Mouse (Mus musculus) hindbrain, embryonic 16.5 days (tissue): ENCODE measurements at regions not wholly inside any gene's neighbourhood (a gene's known extent, or its start where the extent isn't known, plus 50 kb on each side); places are given as distances from the start of the nearest gene placed in this dataset.
A peak's percentile ranks its signal among the peaks of the same experiment; 100 is the strongest.

Experiments used
- ATAC-seq: fragments of 200-750 bp; cut with Nextera tagmentation; 2 replicates; pipeline ENCODE4 v1.8.0; 2017; ENCODE audit warnings: moderate TSS enrichment, moderate library complexity
- H3K27ac ChIP-seq: fragments of 300-500 bp; sonication (generic); 2 replicates; pipeline ENCODE4 v1.5.1; 2014; ENCODE audit warnings: low read depth, mild to moderate bottlenecking, control low read depth, low read length, moderate library complexity
- H3K27me3 ChIP-seq: fragments of 300-500 bp; sonication (generic); replicated peaks from 2 replicates; pipeline ENCODE4 v1.6.1; 2014; ENCODE audit warnings: low read length; ENCODE audit not compliant: control insufficient read depth, insufficient read depth
- H3K36me3 ChIP-seq: fragments of 300-500 bp; sonication (generic); 2 replicates; pipeline ENCODE4 v1.6.1; 2014; ENCODE audit warnings: mild to moderate bottlenecking, low read length, moderate library complexity, mixed read lengths; ENCODE audit not compliant: control insufficient read depth, insufficient read depth
- H3K4me1 ChIP-seq: fragments of 300-500 bp; sonication (generic); 2 replicates; pipeline ENCODE4 v1.6.1; 2014; ENCODE audit warnings: low read depth, low read length; ENCODE audit not compliant: control insufficient read depth, insufficient read depth
- H3K4me2 ChIP-seq: fragments of 300-500 bp; sonication (generic); 2 replicates; pipeline ENCODE4 v1.6.1; 2014; ENCODE audit warnings: mild to moderate bottlenecking, low read length, control low read depth, moderate library complexity
- H3K4me3 ChIP-seq: fragments of 300-500 bp; sonication (generic); 2 replicates; pipeline ENCODE4 v1.5.1; 2014; ENCODE audit warnings: mild to moderate bottlenecking, low read length, control low read depth, moderate library complexity
- H3K9ac ChIP-seq: fragments of 300-500 bp; sonication (generic); 2 replicates; pipeline ENCODE4 v1.6.1; 2014; ENCODE audit warnings: low read depth, mild to moderate bottlenecking, control low read depth, low read length, moderate library complexity
- H3K9me3 ChIP-seq: fragments of 300-500 bp; sonication (generic); 2 replicates; pipeline ENCODE4 v1.6.1; 2014; ENCODE audit warnings: mild to moderate bottlenecking, low read length, moderate library complexity; ENCODE audit not compliant: control insufficient read depth
- WGBS: fragments of 180-500 bp; shearing (Covaris S2); extraction: QIAGEN DNeasy Blood & Tissue Kit; methylation state at CpG from one replicate; pipeline ENCODE4 v1.1.7; 2014; 5-methylcytosine and 5-hydroxymethylcytosine counted together

GRCm38 (mm10) chr2:92678276-92678930, 78.9 kb downstream of the Chst1 start:
- Histone ChIP-seq H3K9ac (no peak overlapping the region), H3K4me1 (no peaks in the 10 kb centered on the region), H3K36me3 (no peaks in the 10 kb centered on the region), H3K27me3 (no peaks in the 10 kb centered on the region), H3K4me2 (no peak overlapping the region), H3K9me3 (no peaks in the 10 kb centered on the region), H3K4me3 (no peak overlapping the region), H3K27ac (no peak overlapping the region)
- ATAC-seq = no peak
- 73% methylated on average over 5 of the region's 5 CpGs for WGBS

- Histone ChIP-seq H3K36me3 (no peaks in the 10 kb centered on the region), H3K27ac (no peak overlapping the region), H3K9me3 (no peaks in the 10 kb centered on the region), H3K4me1 (no peaks in the 10 kb centered on the region), H3K9ac (no peak overlapping the region), H3K27me3 (no peaks in the 10 kb centered on the region), H3K4me3 (no peak overlapping the region), H3K4me2 (no peak overlapping the region)
- WGBS = 81% methylated on average over 3 of the region's 3 CpGs
- ATAC-seq = no peak
These were observed 79.6 kb downstream of the Chst1 start for GRCm38 (mm10) chr2:92678999-92679704.

- no peaks in the 10 kb centered on the region for H3K36me3 ChIP-seq
- no peak overlapping the region for H3K4me2 ChIP-seq
- no peak overlapping the region for H3K9ac ChIP-seq
- no peak for ATAC-seq
- WGBS = 94% methylated on average over 9 of the region's 9 CpGs
- no peaks in the 10 kb centered on the region for H3K9me3 ChIP-seq
- H3K27ac ChIP-seq = no peak overlapping the region
- no peaks in the 10 kb centered on the region for H3K27me3 ChIP-seq
- H3K4me1 ChIP-seq = no peaks in the 10 kb centered on the region
- no peak overlapping the region for H3K4me3 ChIP-seq
These were observed 82.7 kb downstream of the Chst1 start for GRCm38 (mm10) chr2:92682256-92682655.

- Histone ChIP-seq H3K9ac (no peak overlapping the region), H3K4me1 (peaks cover 2% of the 10 kb centered on the region; the same call in 1 of the 2 replicates), H3K27ac (no peak overlapping the region), H3K4me2 (no peak overlapping the region), H3K9me3 (no peaks in the 10 kb centered on the region), H3K36me3 (no peaks in the 10 kb centered on the region), H3K27me3 (no peaks in the 10 kb centered on the region), H3K4me3 (no peak overlapping the region)
- WGBS = 30% methylated on average over 1 of the region's 1 CpGs
- no peak for ATAC-seq
These were observed 88.2 kb downstream of the Chst1 start for GRCm38 (mm10) chr2:92687702-92688101.

GRCm38 (mm10) chr2:92689203-92689602, 89.7 kb downstream of the Chst1 start:
- Histone ChIP-seq H3K4me2 (no peak overlapping the region), H3K9ac (no peak overlapping the region), H3K36me3 (no peaks in the 10 kb centered on the region), H3K9me3 (no peaks in the 10 kb centered on the region), H3K4me3 (no peak overlapping the region), H3K27me3 (no peaks in the 10 kb centered on the region), H3K4me1 (peaks cover 2% of the 10 kb centered on the region; the same call in 1 of the 2 replicates), H3K27ac (peak overlapping the region; percentile 52; the same call in 1 of the 2 replicates)
- WGBS = 20% methylated on average over 2 of the region's 2 CpGs
- ATAC-seq = peak; percentile 80

- Histone ChIP-seq H3K27ac (no peak overlapping the region), H3K4me2 (no peak overlapping the region), H3K36me3 (no peaks in the 10 kb centered on the region), H3K27me3 (no peaks in the 10 kb centered on the region), H3K9ac (no peak overlapping the region), H3K4me3 (no peak overlapping the region), H3K9me3 (no peaks in the 10 kb centered on the region), H3K4me1 (peaks cover 2% of the 10 kb centered on the region; the same call in 1 of the 2 replicates)
- 77% methylated on average over 2 of the region's 2 CpGs for WGBS
- no peak for ATAC-seq
These were observed 90.8 kb downstream of the Chst1 start for GRCm38 (mm10) chr2:92690304-92690703.

GRCm38 (mm10) chr2:92691438-92691837, 91.9 kb downstream of the Chst1 start:
- Histone ChIP-seq H3K4me3 (no peak overlapping the region), H3K4me1 (peaks cover 9% of the 10 kb centered on the region), H3K27me3 (no peaks in the 10 kb centered on the region), H3K9ac (no peak overlapping the region), H3K36me3 (no peaks in the 10 kb centered on the region), H3K9me3 (no peaks in the 10 kb centered on the region), H3K27ac (no peak overlapping the region), H3K4me2 (no peak overlapping the region)
- no peak for ATAC-seq
- WGBS = 84% methylated on average over 2 of the region's 2 CpGs

GRCm38 (mm10) chr2:92692623-92693022, 93.1 kb downstream of the Chst1 start:
- Histone ChIP-seq H3K4me3 (no peak overlapping the region), H3K4me1 (peaks cover 9% of the 10 kb centered on the region), H3K27me3 (no peaks in the 10 kb centered on the region), H3K36me3 (no peaks in the 10 kb centered on the region), H3K9me3 (no peaks in the 10 kb centered on the region), H3K27ac (no peak overlapping the region), H3K4me2 (no peak overlapping the region), H3K9ac (no peak overlapping the region)
- ATAC-seq = no peak
- WGBS = 38% methylated on average over 1 of the region's 1 CpGs

GRCm38 (mm10) chr2:92693024-92693423, 93.5 kb downstream of the Chst1 start:
- Histone ChIP-seq H3K36me3 (no peaks in the 10 kb centered on the region), H3K27ac (no peak overlapping the region)
- no peak for ATAC-seq

More at GRCm38 (mm10) chr2:92693024-92693423, 93.5 kb downstream of the Chst1 start:
- no peaks in the 10 kb centered on the region for H3K27me3 ChIP-seq
- no peak overlapping the region for H3K4me2 ChIP-seq
- H3K4me3 ChIP-seq = no peak overlapping the region
- no peaks in the 10 kb centered on the region for H3K9me3 ChIP-seq
- H3K4me1 ChIP-seq = peaks cover 9% of the 10 kb centered on the region
- no peak overlapping the region for H3K9ac ChIP-seq
